Mouse (Mus musculus): ENCODE measurements around the gene Slc6a13. TPM values are rescaled to one million over a fixed set of nuclear protein-coding genes. Genes with fewer than 3 reads are reported as not detected.

Gene Slc6a13
- polyA plus RNA-seq, 1 experiment from 2014 or later = 33.1 TPM

GRCm38 (mm10) chr6:121272075-121272800, 27.8 kb upstream of the Slc6a13 start:
- Histone ChIP-seq H3K4me3 (replicated peaks; ENCODE audit: low read depth, low read length) (peak overlapping the region; percentile 33), H3K27me3 (ENCODE audit: control insufficient read depth, insufficient read depth, low read length) (no peaks in the 10 kb centered on the region), H3K36me3 (ENCODE audit: control insufficient read depth, insufficient read depth, low read length) (no peaks in the 10 kb centered on the region), H3K9me3 (ENCODE audit: control insufficient read depth, low read length) (no peaks in the 10 kb centered on the region), H3K27ac (replicated peaks; ENCODE audit: low read depth, low read length) (peak overlapping the region; percentile 71), H3K4me2 (ENCODE audit: low read length) (peak overlapping the region; percentile 57), H3K9ac (replicated peaks; ENCODE audit: low read length) (0 out of 2 replicates have a peak overlapping the region, but pooled peaks have one; percentile 6), H3K4me1 (ENCODE audit: control insufficient read depth, insufficient read depth, low read length) (no peaks in the 10 kb centered on the region)
- peak; percentile 95 for DNase-seq
- WGBS = 20% methylated on average over 17 of the region's 17 CpGs
- ATAC-seq (ENCODE audit: low FRiP score, low TSS enrichment) = peak; percentile 90

- Histone ChIP-seq H3K9me3 (ENCODE audit: control insufficient read depth, low read length) (no peaks in the 10 kb centered on the region), H3K4me2 (ENCODE audit: low read length) (no peak overlapping the region), H3K27ac (replicated peaks; ENCODE audit: low read depth, low read length) (no peak overlapping the region), H3K4me3 (replicated peaks; ENCODE audit: low read depth, low read length) (no peak overlapping the region), H3K27me3 (ENCODE audit: control insufficient read depth, insufficient read depth, low read length) (no peaks in the 10 kb centered on the region), H3K4me1 (ENCODE audit: control insufficient read depth, insufficient read depth, low read length) (no peaks in the 10 kb centered on the region), H3K36me3 (ENCODE audit: control insufficient read depth, insufficient read depth, low read length) (no peaks in the 10 kb centered on the region), H3K9ac (replicated peaks; ENCODE audit: low read length) (no peak overlapping the region)
- DNase-seq = peak; percentile 60
- WGBS = 85% methylated on average over 3 of the region's 3 CpGs
- ATAC-seq (ENCODE audit: low FRiP score, low TSS enrichment) = no peak
These were observed 25.7 kb upstream of the Slc6a13 start for GRCm38 (mm10) chr6:121274356-121274755.

- Histone ChIP-seq H3K9ac (replicated peaks; ENCODE audit: low read length) (no peak overlapping the region), H3K9me3 (ENCODE audit: control insufficient read depth, low read length) (no peaks in the 10 kb centered on the region), H3K27me3 (ENCODE audit: control insufficient read depth, insufficient read depth, low read length) (no peaks in the 10 kb centered on the region), H3K36me3 (ENCODE audit: control insufficient read depth, insufficient read depth, low read length) (no peaks in the 10 kb centered on the region), H3K27ac (replicated peaks; ENCODE audit: low read depth, low read length) (no peak overlapping the region), H3K4me2 (ENCODE audit: low read length) (no peak overlapping the region), H3K4me3 (replicated peaks; ENCODE audit: low read depth, low read length) (no peak overlapping the region), H3K4me1 (ENCODE audit: control insufficient read depth, insufficient read depth, low read length) (no peaks in the 10 kb centered on the region)
- no peak for ATAC-seq (ENCODE audit: low FRiP score, low TSS enrichment)
- no peak for DNase-seq
- 98% methylated on average over 5 of the region's 5 CpGs for WGBS
These were observed 15.9 kb upstream of the Slc6a13 start for GRCm38 (mm10) chr6:121284132-121284531.

GRCm38 (mm10) chr6:121299317-121299716, 710 bp upstream of the Slc6a13 start:
- no peak for ATAC-seq (ENCODE audit: low FRiP score, low TSS enrichment)
- WGBS = 28% methylated on average over 7 of the region's 7 CpGs

GRCm38 (mm10) chr6:121300504-121300903, 477 bp downstream of the Slc6a13 start:
- H3K9ac ChIP-seq (replicated peaks; ENCODE audit: low read length) = no peak overlapping the region
- H3K9me3 ChIP-seq (ENCODE audit: control insufficient read depth, low read length) = no peaks in the 10 kb centered on the region
- no peaks in the 10 kb centered on the region for H3K36me3 ChIP-seq (ENCODE audit: control insufficient read depth, insufficient read depth, low read length)
- ATAC-seq (ENCODE audit: low FRiP score, low TSS enrichment) (no peak), DNase-seq (no peak)
- WGBS = 72% methylated on average over 9 of the region's 9 CpGs
- H3K4me2 ChIP-seq (ENCODE audit: low read length) = no peak overlapping the region
- H3K4me1 ChIP-seq (ENCODE audit: control insufficient read depth, insufficient read depth, low read length) = 0 out of 2 replicates have a peak, but pooled peaks cover 2% of the 10 kb centered on the region
- no peaks in the 10 kb centered on the region for H3K27me3 ChIP-seq (ENCODE audit: control insufficient read depth, insufficient read depth, low read length)
- no peak overlapping the region for H3K4me3 ChIP-seq (replicated peaks; ENCODE audit: low read depth, low read length)
- no peak overlapping the region for H3K27ac ChIP-seq (replicated peaks; ENCODE audit: low read depth, low read length)

More at GRCm38 (mm10) chr6:121299317-121299716, 710 bp upstream of the Slc6a13 start:
- no peak overlapping the region for H3K4me3 ChIP-seq (replicated peaks; ENCODE audit: low read depth, low read length)
- H3K9ac ChIP-seq (replicated peaks; ENCODE audit: low read length) = no peak overlapping the region
- H3K27me3 ChIP-seq (ENCODE audit: control insufficient read depth, insufficient read depth, low read length) = no peaks in the 10 kb centered on the region
- H3K36me3 ChIP-seq (ENCODE audit: control insufficient read depth, insufficient read depth, low read length) = no peaks in the 10 kb centered on the region
- H3K9me3 ChIP-seq (ENCODE audit: control insufficient read depth, low read length) = no peaks in the 10 kb centered on the region
- DNase-seq = no peak
- no peak overlapping the region for H3K27ac ChIP-seq (replicated peaks; ENCODE audit: low read depth, low read length)
- 0 out of 2 replicates have a peak, but pooled peaks cover 2% of the 10 kb centered on the region for H3K4me1 ChIP-seq (ENCODE audit: control insufficient read depth, insufficient read depth, low read length)
- no peak overlapping the region for H3K4me2 ChIP-seq (ENCODE audit: low read length)

- WGBS = 64% methylated on average over 10 of the region's 10 CpGs
- Histone ChIP-seq H3K9me3 (ENCODE audit: control insufficient read depth, low read length) (no peaks in the 10 kb centered on the region), H3K27ac (replicated peaks; ENCODE audit: low read depth, low read length) (no peak overlapping the region), H3K27me3 (ENCODE audit: control insufficient read depth, insufficient read depth, low read length) (no peaks in the 10 kb centered on the region), H3K36me3 (ENCODE audit: control insufficient read depth, insufficient read depth, low read length) (no peaks in the 10 kb centered on the region), H3K9ac (replicated peaks; ENCODE audit: low read length) (no peak overlapping the region), H3K4me3 (replicated peaks; ENCODE audit: low read depth, low read length) (no peak overlapping the region), H3K4me1 (ENCODE audit: control insufficient read depth, insufficient read depth, low read length) (0 out of 2 replicates have a peak, but pooled peaks cover 2% of the 10 kb centered on the region), H3K4me2 (ENCODE audit: low read length) (no peak overlapping the region)
- ATAC-seq (ENCODE audit: low FRiP score, low TSS enrichment) (no peak), DNase-seq (no peak)
These were observed 3.6 kb downstream of the Slc6a13 start for GRCm38 (mm10) chr6:121303466-121304220.

GRCm38 (mm10) chr6:121304630-121305029, 4.6 kb downstream of the Slc6a13 start:
- WGBS = 85% methylated on average over 9 of the region's 9 CpGs
- H3K4me1 ChIP-seq (ENCODE audit: control insufficient read depth, insufficient read depth, low read length) = 0 out of 2 replicates have a peak, but pooled peaks cover 2% of the 10 kb centered on the region
- H3K27me3 ChIP-seq (ENCODE audit: control insufficient read depth, insufficient read depth, low read length) = no peaks in the 10 kb centered on the region
- H3K9me3 ChIP-seq (ENCODE audit: control insufficient read depth, low read length) = no peaks in the 10 kb centered on the region
- H3K36me3 ChIP-seq (ENCODE audit: control insufficient read depth, insufficient read depth, low read length) = no peaks in the 10 kb centered on the region
- no peak overlapping the region for H3K4me2 ChIP-seq (ENCODE audit: low read length)
- no peak overlapping the region for H3K9ac ChIP-seq (replicated peaks; ENCODE audit: low read length)
- H3K27ac ChIP-seq (replicated peaks; ENCODE audit: low read depth, low read length) = no peak overlapping the region
- H3K4me3 ChIP-seq (replicated peaks; ENCODE audit: low read depth, low read length) = no peak overlapping the region
- ATAC-seq (ENCODE audit: low FRiP score, low TSS enrichment) (no peak), DNase-seq (no peak)

GRCm38 (mm10) chr6:121305571-121305970, 5.5 kb downstream of the Slc6a13 start:
- Histone ChIP-seq H3K36me3 (ENCODE audit: control insufficient read depth, insufficient read depth, low read length) (no peaks in the 10 kb centered on the region), H3K4me3 (replicated peaks; ENCODE audit: low read depth, low read length) (no peak overlapping the region), H3K27me3 (ENCODE audit: control insufficient read depth, insufficient read depth, low read length) (no peaks in the 10 kb centered on the region), H3K4me1 (ENCODE audit: control insufficient read depth, insufficient read depth, low read length) (no peaks in the 10 kb centered on the region), H3K27ac (replicated peaks; ENCODE audit: low read depth, low read length) (no peak overlapping the region), H3K4me2 (ENCODE audit: low read length) (no peak overlapping the region), H3K9ac (replicated peaks; ENCODE audit: low read length) (no peak overlapping the region), H3K9me3 (ENCODE audit: control insufficient read depth, low read length) (no peaks in the 10 kb centered on the region)
- DNase-seq (no peak), ATAC-seq (ENCODE audit: low FRiP score, low TSS enrichment) (no peak)
- WGBS = 94% methylated on average over 3 of the region's 3 CpGs
